Mouse (Mus musculus) adrenal gland, postnatal 36 days (tissue): ENCODE measurements around the gene Hoxd3. TPM values are rescaled to one million over a fixed set of nuclear protein-coding genes. Genes with fewer than 3 reads are reported as not detected.

Experiments used
- DNase-seq, 2 experiments: peaks; one replicate each; pipeline ENCODE4 v3.0.0; 2021; ENCODE audit warnings: mixed read lengths in 1 of 2
- total RNA-seq, 2 experiments: library from RNA; stranded (reverse); gene quantifications; 2 replicates each; pipeline ENCODE4 v1.2.3; 2021

Gene Hoxd3
- total RNA-seq, 2 experiments from 2014 or later, result 0.17 to 0.36 TPM

DNA sequence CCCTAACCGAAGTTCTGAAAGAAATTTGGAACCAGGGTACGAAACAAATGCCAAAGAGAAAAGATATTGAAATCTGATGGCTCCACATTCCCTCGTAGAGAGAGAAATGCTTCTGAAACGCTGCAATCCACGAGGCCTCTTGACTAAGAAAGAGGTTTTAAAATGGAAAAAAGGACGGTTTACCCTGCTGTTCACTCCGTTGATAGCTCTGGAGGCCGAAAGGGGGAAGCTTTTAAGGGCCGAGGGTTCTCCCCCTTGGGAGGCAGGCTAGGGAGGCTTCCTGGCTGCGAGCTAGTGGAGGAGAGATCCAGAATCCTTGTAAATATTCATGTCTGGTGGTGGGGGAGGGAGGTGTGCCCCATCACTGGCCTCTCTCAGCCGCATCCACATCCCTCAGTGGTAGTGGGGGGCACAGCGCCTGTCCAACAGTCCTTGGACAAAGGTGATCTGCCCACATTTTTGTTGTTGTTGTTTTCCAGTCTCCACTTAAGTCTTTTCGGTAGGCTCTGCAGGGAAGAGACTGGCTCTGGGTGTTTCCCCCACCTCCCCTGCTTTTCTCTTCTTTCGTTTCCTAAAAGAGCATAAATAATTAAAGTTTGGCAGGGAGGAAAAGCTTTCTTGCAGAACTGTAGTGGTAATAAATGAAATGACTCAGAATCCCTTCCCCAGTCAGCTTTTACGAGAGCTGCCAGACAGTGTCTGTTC is 32.7 kb upstream of the Hoxd3 start, which contains the start of gene Hoxd11:
Gene Hoxd11, plus strand, starts transcription at position 667 of the 705 bp plus-strand sequence.
- no peak for DNase-seq

DNA sequence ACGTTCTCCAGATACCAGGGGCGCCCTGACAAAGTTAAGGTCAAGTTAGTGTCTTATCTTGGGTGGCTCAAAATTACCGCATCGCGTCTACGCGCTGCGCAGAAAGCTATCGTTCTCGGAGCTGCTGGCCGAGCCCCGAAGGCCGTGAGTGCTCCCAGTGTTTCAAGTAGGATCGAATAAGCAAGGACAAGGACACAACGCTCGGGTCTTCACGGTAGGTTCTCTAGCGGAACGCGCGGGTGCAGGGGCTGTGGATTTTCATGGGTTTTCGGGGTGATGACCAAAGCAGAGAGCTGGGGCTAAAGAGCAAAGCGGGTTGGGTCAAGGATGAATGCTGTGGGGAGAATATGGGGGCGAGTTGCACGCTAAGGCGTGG is 32.1 kb upstream of the Hoxd3 start:
- no peak for DNase-seq

DNA sequence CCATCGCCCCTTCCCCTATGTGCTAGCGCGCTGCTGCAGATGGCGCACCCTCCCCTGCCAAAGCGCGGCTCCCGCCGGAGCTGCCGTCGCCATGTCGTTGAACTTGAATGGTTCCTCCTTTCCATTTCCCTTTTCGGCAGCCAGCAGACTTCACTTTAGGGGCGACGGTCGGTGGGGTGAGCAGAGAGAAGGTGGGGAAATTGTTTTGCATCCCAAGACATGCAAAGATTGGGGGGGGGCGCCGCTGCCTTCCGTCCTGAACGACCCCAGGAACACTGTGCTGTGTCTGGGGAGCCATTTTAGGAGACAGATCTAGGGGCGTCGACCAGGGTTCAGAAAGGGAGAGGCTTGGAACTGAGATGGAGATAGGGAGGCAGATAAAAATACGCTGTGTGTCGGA is 31.7 kb upstream of the Hoxd3 start:
- DNase-seq, result no peak

DNA sequence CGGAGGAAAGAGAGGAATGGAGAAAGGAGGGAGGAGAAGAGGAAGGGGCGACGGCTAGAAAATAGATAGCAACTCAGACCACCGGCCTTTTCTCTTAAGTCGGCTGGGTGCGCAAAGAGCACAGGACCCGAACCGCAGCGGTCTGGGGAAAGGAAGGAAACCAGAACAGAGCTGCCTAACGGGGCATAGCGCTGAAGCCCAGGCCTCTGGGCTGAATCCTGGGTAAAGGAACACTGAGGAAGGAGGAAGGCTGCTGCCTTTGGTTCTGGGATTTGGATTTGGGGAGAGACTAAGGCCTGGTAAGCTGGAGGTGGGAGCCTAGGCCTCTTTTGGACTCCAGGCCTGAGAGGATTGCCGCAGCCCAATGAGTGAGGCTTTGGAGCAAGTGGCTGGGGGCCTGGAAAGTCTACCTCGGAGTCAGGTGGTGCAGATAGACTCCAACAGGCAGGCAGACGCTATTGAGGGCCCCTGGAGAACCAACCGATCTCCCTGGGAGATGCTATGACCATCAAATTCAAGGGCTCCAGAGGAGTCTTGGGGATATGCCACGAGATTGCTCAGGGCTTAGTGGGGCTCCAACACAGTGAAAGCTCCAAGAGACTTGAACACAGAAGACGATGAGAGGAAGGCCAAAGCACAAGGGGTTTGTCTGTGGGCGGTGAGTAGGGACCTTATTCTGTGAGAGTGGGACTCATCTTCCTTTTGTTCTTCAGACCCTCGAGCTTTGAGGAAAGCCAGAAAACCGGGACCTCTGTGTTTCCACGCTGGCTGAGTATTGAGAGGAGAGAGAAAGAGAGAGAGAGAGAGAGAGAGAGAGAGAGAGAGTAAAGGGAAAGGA is 30.9 kb upstream of the Hoxd3 start:
- DNase-seq, result no peak

DNA sequence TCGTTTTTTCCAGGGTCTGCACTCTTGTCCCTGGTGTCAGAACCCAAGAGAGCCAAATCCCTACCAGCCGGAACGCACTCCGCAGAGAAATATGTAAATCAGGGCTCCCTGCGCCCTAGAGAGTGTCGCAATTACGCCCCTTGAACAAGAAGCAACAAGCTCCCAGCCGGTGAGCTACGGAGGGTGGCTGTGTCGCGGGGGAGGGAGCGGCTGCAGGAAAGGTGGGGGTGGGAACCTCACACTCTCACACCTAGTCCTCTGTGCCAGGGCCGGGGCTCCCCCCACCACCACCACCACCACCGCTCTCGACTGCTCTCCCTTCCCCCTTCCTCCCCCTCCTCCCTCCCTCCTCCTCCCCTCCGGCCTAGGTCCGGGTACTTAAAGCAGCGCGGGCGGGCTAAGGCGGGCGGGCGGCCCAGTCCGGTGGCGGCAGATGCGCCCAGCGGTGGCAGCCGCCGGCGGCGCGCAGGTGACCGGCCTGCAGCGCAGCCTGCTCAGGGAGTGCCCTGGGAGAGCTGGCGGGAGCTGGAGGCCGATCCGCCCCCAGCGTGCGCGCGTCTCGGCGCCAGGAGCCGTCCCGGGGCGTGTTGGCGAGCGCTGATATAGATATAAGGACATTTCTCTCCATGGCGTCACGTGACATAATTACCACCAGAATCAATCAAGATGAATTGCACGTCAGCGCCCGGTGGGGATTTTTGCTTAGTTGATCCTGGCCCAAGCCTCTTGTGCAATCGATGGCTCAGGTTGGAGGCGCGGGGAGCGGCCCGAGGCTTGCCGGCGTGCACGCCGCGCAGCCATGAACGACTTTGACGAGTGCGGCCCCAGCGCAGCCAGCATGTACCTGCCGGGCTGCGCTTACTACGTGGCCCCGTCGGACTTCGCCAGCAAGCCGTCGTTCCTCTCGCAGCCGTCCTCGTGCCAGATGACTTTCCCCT is 29.9 kb upstream of the Hoxd3 start:
- no peak for DNase-seq

DNA sequence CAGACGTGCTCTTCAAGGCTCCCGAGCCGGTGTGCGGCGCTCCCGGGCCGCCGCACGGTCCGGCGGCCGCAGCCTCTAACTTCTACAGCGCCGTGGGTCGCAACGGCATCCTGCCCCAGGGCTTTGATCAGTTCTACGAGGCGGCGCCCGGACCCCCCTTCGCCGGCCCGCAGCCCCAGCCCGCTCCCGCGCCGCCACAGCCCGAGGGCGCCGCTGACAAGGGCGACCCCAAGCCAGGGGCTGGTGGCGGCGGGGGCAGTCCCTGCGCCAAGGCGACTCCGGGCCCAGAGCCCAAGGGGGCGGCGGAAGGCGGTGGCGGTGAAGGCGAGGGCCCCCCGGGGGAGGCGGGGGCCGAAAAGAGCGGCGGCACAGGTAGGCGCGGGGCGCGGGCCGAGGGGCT is 28.9 kb upstream of the Hoxd3 start:
- DNase-seq, result no peak

DNA sequence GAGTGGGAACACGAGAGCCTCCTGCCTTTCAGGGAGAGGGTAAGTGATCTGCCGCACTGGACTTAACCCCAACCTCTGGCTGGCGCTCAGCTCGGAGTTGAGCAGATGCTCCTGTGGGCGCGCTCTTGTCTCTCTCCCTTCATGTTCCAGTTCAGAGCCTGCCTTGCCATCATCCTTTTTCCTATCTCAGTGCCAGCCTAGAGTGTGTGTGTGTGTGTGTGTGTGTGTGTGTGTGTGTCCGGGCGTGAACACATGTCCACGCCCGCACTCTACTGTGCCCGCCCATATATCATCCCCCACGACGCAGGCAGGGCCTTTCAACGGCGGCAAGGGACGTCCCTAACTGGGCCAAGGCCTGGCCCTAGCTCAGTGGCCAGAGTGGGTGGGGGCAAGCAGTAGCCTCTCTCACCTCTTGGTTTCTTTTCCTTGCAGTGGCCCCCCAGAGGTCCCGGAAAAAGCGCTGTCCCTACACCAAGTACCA is 28.2 kb upstream of the Hoxd3 start:
- DNase-seq, result no peak

DNA sequence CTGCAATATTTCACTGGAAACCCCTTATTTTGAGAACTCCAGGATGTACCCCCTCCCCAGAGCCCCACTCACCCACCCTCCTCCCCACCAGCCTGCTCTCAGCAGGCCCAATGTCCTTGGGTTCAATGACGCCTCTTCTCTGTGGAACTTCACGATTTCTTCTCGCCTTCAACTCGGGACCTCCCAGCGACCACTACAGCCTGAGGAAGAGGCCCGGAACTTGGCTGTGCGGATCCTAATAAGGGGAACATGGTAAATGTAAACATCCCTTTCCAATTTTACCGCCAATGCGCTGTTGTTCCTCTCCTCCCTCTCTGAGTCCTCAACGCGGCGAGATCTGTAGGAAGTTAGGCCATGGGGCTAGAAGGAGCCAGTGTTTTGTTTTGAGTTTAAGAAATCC is 27.6 kb upstream of the Hoxd3 start:
- DNase-seq, result no peak

DNA sequence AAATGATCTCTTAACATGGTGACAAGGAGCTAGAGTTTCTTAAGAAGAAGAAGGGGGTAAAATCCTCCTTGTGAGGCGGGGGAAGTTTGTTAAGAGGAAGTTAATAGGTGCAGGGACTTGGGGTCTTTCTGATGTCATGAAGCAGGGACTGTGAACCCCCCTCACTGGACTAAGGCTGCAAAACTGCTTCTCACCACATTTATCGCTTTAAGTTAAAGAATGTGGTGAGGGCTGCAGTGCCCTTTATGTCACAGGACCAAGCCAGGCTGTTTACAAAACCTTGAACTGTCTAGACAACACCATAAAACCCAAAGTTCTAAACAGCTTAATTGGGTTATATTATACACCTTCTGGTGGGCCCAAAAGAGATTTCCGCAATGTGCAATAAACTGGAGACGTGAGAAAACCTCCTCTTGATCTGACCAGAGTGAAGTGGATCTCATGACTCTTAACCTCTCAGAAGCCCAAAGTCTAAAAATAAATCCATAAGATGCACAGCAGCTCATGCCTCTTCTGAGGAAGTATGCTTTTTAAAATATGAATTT is 26.6 kb upstream of the Hoxd3 start:
- DNase-seq, result no peak

DNA sequence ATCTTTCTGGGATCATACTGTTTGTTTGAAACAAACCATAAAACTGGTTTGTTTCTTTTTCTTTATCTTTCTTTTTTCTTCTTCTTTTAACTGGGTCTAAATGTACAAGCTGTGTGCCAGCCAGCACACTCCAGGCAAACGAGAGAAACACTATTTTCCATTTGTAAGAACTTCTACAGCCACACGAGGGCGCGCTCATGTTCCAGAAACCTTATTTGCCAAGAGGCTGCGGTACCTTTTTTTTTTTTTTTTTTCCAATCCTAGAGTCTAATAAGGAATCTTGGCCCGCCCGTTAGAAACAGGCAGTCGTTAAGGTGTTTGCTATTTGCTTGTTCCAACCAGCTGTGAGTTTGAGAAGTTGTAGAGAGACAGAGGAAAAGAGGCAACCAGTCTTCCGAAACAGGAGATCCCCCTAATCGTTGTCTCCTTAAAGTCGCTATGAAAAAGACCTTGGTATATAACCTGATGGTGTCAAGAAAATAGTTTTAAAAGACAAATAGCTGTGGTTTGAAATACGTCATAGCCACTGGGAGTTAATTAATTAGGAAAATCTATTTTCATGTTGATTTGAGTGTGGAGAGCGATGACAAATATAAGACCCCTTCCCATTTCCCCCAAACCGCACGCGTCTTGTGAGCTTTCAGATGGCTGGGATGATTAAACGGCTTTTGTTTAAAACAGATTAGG is 25.3 kb upstream of the Hoxd3 start:
- peak; percentile 75 to 79 for DNase-seq

DNA sequence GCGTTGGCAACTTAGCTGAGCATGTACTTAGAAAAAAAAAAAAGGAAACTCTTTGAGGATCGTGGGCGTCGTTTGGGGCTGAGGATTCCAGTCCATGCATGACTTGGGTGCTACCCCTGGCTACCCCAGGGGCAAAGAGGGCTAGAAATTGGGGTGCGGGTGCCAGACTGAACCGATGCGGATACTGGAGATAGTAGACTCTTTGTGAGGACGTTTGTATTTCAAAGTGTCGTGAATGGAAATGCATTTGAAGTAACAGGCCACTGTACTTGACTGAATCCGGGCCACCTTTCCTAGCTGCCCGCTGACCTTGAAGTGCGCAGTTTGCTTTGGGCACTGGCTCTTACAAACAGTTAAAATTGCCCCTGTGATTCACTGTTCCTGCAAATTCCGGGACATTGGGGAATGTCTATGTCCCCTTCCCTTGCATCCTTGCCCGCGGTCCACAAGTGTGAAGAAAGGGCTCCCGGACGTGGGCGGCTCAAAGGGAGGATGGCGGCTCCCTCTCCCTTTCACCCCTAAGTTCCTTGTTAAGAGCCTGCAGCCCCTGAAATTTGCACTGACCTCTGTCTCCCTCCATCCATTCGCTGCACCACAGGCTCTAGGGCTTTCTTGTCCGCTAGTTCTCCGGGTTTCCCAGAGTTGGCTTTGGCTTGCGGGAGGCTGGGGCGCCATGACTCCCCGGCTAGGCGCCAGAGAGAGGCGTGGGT is 24.6 kb upstream of the Hoxd3 start:
- no peak for DNase-seq

DNA sequence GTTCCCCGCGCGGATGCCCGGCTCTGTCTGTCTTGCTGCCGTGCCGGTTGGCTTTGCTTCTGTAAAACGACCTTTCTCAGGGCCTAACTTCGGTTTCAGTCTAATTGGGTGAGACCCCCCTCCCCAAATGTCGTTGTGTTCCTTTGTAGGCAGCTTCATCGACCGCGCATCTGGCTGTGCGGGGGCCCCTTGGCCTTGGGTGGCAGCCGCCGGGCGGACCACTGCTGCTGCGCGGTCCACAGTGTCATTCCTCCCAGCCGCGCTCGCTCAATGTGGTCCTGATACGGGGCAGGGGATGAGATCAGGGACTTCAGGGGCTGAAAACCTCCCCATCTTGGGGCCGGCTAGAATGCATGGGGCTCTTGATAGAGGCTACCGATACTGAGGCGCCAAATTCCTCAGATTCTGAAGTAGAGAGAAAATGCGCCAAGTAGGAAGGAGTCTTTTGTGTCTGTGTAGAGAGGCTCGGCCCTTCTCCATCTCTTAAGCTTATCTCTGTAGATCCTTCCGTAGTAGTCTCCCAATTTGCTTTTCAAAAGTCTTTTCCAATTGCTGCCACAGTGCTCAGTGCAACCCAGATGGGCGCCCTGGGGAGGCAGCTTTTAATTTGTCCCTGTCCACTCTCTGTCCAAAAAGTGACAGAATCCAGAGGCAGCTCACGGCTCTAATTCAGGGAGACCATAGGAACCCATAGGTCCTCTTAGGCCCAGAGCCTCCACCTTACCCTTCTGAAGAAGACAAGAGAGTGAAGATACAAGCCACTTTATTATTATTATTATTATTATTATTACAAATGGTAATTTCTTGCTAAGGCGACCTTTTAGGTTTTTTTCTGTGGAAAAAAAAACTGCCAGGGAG is 23.8 kb upstream of the Hoxd3 start:
- no peak for DNase-seq

DNA sequence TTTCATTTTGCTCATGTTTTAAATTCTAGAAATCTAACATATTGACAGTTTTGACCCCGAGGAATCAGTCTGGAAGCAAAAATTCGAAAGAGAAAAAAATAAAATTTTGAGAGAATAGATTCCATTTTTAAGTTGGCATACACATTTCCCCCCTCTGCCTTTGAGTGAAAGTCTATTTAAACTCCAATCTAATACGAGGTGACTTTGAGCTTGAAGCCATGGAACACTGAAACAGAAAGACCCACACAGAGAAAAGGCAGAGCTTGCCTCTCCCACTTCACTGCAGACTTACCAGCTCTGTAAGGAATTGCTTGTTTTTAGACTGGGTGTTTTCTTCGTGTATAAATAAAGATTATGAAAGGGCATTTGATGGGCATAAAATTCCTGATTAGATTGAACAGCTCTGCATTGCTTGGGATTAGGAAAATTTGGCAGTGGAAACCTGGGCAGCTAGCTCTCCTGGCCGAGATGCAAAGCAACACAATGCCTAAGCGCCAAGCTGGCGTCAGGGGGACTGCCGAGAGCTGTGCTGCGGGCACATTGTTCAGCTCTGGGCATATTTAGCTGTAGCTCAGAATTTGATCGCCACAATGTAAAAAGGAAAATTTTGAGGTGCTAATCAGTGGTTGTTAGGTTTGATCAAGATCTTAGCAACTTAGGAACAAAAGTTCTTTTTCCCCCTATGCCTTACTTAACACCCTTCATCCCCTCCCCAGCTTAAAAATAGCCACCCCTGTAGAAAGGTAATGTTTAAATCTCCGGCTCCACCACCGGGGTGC is 22.7 kb upstream of the Hoxd3 start:
- DNase-seq, result no peak

DNA sequence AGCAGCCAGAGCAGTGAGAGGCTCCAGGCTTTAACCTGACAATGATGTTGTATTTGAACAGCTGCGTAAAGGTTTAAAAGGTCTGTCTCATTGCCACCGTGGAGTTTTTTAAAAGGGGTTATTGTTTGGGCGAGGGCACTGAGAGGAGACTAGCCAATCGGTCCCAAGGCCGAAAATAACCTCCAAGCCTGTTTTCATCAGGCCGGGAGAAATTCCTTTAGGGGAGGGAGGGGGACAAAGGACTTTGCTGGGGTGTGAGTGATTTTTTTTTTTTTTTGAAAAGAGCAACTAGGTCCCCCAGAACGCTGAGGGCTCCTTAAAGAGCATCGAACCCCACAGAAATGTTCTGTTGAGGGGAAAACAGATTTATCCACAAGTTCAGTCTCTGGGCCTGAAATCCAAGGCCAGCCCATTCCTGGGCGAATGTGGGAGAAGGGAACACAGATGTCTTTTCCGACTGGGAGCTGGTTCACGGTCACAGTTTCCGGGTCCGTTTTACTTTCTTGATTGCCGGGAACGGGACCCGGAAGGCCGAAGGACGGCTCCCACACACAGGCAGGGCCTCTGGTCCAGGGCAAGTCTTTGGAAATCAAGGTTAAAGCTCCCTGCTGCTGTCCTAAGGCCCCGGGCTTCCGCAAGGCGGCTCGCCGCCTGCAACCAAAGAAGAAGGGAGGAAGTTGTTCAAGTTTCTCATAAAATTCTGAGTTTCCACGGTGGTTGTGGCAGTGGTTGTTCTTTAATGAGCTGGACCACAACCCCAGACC is 22.0 kb upstream of the Hoxd3 start:
- DNase-seq, result no peak

DNA sequence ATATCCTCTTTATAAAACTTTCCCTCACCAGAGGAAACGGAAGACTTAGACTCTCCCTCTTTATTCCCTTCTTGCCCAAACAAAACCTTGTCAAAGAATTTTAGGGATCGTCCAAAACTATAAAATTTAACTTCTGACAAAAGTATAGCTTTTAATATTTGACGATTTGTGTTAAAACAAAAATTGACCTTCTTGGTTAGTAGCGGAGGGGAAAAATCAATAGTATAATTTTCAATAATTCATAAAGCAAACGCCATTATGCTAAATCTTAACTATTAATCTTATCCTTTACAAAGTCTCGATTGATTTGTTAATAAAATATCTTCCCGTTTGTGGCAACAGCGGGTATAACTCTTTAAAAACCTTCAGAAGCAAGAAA is 21.4 kb upstream of the Hoxd3 start:
- no peak for DNase-seq

DNA sequence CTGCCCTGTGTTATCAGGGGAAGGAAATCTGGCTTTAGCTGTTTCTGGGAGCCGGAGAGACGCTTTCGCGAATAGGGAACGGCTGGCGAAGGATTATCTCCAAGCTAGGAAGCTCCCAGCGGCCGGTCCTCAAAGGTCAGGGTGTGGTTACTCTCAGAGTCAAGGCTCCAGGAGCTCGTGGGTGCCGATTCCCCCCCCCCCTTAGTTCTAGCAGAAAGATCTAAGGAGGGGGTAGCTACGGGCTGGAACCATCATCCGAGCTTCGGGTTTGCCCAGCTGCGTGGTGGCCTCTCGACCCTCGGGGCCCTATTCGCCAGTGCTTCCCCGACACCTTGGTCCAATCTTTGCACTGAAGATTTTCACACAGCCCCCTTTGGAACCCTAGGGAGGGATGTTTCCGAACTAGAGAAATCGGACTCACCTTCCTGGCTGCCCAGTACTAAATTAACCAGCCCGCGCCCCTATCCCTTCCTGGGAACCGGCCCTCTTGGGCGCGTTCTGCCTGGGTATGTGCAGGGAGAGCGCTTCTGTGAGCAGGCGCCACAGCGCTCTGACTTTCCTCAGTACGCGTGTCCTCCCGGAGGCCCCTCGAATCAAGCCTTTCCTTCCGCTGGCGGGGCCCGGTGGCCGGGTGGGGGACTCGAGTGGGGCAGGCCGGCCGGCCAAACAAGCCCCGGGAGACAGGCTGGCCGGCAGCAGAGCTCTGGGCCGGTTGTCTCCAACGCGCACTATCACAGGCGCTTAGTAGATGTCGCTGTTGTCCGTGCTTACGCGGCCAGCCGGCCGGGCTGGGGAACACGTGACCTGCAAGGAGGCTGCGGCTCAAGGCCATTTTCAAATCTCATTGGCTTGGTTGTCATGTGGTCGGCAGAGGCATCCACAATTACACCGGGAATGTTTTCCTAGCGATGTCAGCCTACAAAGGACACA is 20.4 kb upstream of the Hoxd3 start, which contains the start of gene Hoxd10:
Gene Hoxd10, plus strand, starts transcription at position 903 of the 930 bp plus-strand sequence.
- DNase-seq, result peak; percentile 77 to 79
